Mouse (Mus musculus) C2C12 (cell line): ENCODE measurements around the gene Filip1l.

ENCODE experiments used
- CEBPB ChIP-seq: IDR thresholded peaks from one replicate; pipeline ENCODE4 v1.6.1; 2011; ENCODE audit warnings: low read depth, mild to moderate bottlenecking, control low read depth, moderate library complexity
- CTCF ChIP-seq: IDR thresholded peaks from one replicate; pipeline ENCODE4 v1.5.1; 2011; ENCODE audit not compliant: control insufficient read depth, insufficient read depth, insufficient read length
- FOSL1 ChIP-seq: IDR thresholded peaks from one replicate; pipeline ENCODE4 v1.8.0; 2011; ENCODE audit warnings: mild to moderate bottlenecking, low read length; ENCODE audit not compliant: poor library complexity, insufficient read depth, severe bottlenecking
- MAX ChIP-seq: IDR thresholded peaks from one replicate; pipeline ENCODE4 v1.6.1; 2011; ENCODE audit warnings: mild to moderate bottlenecking, control low read depth
- MYOG ChIP-seq: IDR thresholded peaks from one replicate; pipeline ENCODE4 v1.6.1; 2011; ENCODE audit not compliant: control insufficient read depth, insufficient read length; ENCODE audit errors: extremely low read depth
- USF1 ChIP-seq: IDR thresholded peaks from one replicate; pipeline ENCODE4 v1.6.1; 2011; ENCODE audit warnings: low read depth, mild to moderate bottlenecking, control low read depth, moderate library complexity

- no peak for TF ChIP-seq MAX
- no peak for TF ChIP-seq CTCF
- TF ChIP-seq CEBPB: no peak
- no peak for TF ChIP-seq USF1
- no peak for TF ChIP-seq MYOG
- no peak for TF ChIP-seq FOSL1
Observed at GRCm38 (mm10) chr16:57543243-57543642, 190.3 kb downstream of the Filip1l start.
